Mouse (Mus musculus) ES-Bruce4 (cell line): ENCODE data around the gene Usf2.

ENCODE experiments used
- CTCF ChIP-seq: IDR thresholded peaks from one replicate; pipeline ENCODE4 v1.8.1; 2011; ENCODE audit warnings: low read depth, low read length
- EP300 ChIP-seq: IDR thresholded peaks from 2 replicates; pipeline ENCODE4 v1.6.1; 2011; ENCODE audit warnings: low read depth, low read length; ENCODE audit not compliant: insufficient read depth
- POLR2A ChIP-seq: IDR thresholded peaks from one replicate; pipeline ENCODE4 v1.8.1; 2011; ENCODE audit warnings: low read length; ENCODE audit not compliant: insufficient read depth

DNA sequence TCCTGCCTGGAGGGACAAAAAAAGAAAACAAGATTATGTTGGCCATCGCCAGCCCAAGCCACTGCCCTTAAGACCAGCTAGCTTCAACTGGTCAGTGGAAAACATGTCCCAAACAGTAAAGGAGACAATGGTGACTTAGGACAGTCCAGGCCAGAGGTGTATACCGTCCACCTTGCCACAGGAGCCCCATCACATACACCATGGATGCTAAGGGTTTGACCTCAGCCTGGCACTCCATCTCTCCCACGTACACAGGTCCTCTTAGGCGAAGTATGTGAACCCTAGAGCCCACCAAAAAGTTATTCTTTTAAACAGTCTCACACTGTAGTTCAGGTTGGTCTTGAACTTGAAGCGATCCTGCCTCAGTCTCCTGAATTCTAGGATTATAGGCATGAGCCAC lies 6.3 kb upstream of the Usf2 start:
- TF ChIP-seq CTCF (no peak), POLR2A (no peak), EP300 (no peak)
